Mouse (Mus musculus): ENCODE measurements at regions not wholly inside any gene's neighbourhood (a gene's known extent, or its start where the extent isn't known, plus 50 kb on each side); places are given as distances from the start of the nearest gene placed in this dataset.
A peak's percentile ranks its signal among the peaks of the same experiment; 100 is the strongest.
"Not testable (repeated sequence)": the region's sequence is repeated elsewhere in the genome, so short reads cannot be mapped to it uniquely, and the experiment has no call there.

- DNase-seq (ENCODE audit: low spot score in 2 of 2), result no peak
Observed at GRCm38 (mm10) chr2:44513080-44513724, 414.3 kb downstream of the Gtdc1 start.

- DNase-seq (ENCODE audit: low spot score in 2 of 2), result peak; percentile 73 to 78
Observed at GRCm38 (mm10) chr2:44512334-44512733, 415.1 kb downstream of the Gtdc1 start.

- DNase-seq (ENCODE audit: low spot score in 2 of 2), result no peak
Observed at GRCm38 (mm10) chr2:44509101-44509500, 418.4 kb downstream of the Gtdc1 start.

GRCm38 (mm10) chr2:44504273-44504672 lies 423.2 kb downstream of the Gtdc1 start:
- no peak for DNase-seq (ENCODE audit: low spot score in 2 of 2)

- DNase-seq (ENCODE audit: low spot score in 2 of 2), result not testable (repeated sequence)
Observed at GRCm38 (mm10) chr2:44490806-44491205, 436.7 kb downstream of the Gtdc1 start.

GRCm38 (mm10) chr2:44490230-44490629 lies 437.2 kb downstream of the Gtdc1 start:
- no peak for DNase-seq (ENCODE audit: low spot score in 2 of 2)

- no peak for DNase-seq (ENCODE audit: low spot score in 2 of 2)
Observed at GRCm38 (mm10) chr2:44485880-44486279, 441.6 kb downstream of the Gtdc1 start.

- no peak for DNase-seq (ENCODE audit: low spot score in 2 of 2)
Observed at GRCm38 (mm10) chr2:44479746-44480145, 447.7 kb downstream of the Gtdc1 start.

- no peak for DNase-seq (ENCODE audit: low spot score in 2 of 2)
Observed at GRCm38 (mm10) chr2:44475456-44475855, 452.0 kb downstream of the Gtdc1 start.

- DNase-seq (ENCODE audit: low spot score in 2 of 2), result no peak
Observed at GRCm38 (mm10) chr2:44474653-44475052, 452.8 kb downstream of the Gtdc1 start.

- no peak for DNase-seq (ENCODE audit: low spot score in 2 of 2)
Observed at GRCm38 (mm10) chr2:44471381-44471780, 456.1 kb downstream of the Gtdc1 start.

- DNase-seq (ENCODE audit: low spot score in 2 of 2), result no peak
Observed at GRCm38 (mm10) chr2:44470953-44471352, 456.5 kb downstream of the Gtdc1 start.

GRCm38 (mm10) chr2:44464631-44465030 lies 462.8 kb downstream of the Gtdc1 start:
- DNase-seq (ENCODE audit: low spot score in 2 of 2), result no peak

- no peak for DNase-seq (ENCODE audit: low spot score in 2 of 2)
Observed at GRCm38 (mm10) chr2:44462619-44463329, 464.7 kb downstream of the Gtdc1 start.

- no peak for DNase-seq (ENCODE audit: low spot score in 2 of 2)
Observed at GRCm38 (mm10) chr2:44461289-44462250, 465.9 kb downstream of the Gtdc1 start.

GRCm38 (mm10) chr2:44449471-44449870 lies 478.0 kb downstream of the Gtdc1 start:
- DNase-seq (ENCODE audit: low spot score in 2 of 2), result no peak
